Mouse (Mus musculus): ENCODE measurements around the gene Stpg4.

The Stpg4 gene

GRCm38 (mm10) chr17:87427511-87427910, at the start of gene Stpg4:
Gene Stpg4 (minus strand): TSS chr17:87427741.
- no peak for DNase-seq (ENCODE audit: low read depth, low spot score)

- no peak for DNase-seq (ENCODE audit: low read depth, low spot score)
Observed at GRCm38 (mm10) chr17:87475356-87475755, 47.8 kb upstream of the Stpg4 start.

- DNase-seq (ENCODE audit: low read depth, low spot score), result no peak
Observed at GRCm38 (mm10) chr17:87474501-87474795, 46.9 kb upstream of the Stpg4 start.

GRCm38 (mm10) chr17:87473736-87474500, 46.4 kb upstream of the Stpg4 start:
- no peak for DNase-seq (ENCODE audit: low read depth, low spot score)

GRCm38 (mm10) chr17:87473441-87473735, 45.8 kb upstream of the Stpg4 start:
- DNase-seq (ENCODE audit: low read depth, low spot score), result no peak

- no peak for DNase-seq (ENCODE audit: low read depth, low spot score)
Observed at GRCm38 (mm10) chr17:87472879-87473278, 45.3 kb upstream of the Stpg4 start.

GRCm38 (mm10) chr17:87471661-87472060, 44.1 kb upstream of the Stpg4 start:
- no peak for DNase-seq (ENCODE audit: low read depth, low spot score)

- DNase-seq (ENCODE audit: low read depth, low spot score), result no peak
Observed at GRCm38 (mm10) chr17:87470797-87471196, 43.3 kb upstream of the Stpg4 start.

- DNase-seq (ENCODE audit: low read depth, low spot score), result no peak
Observed at GRCm38 (mm10) chr17:87470282-87470681, 42.7 kb upstream of the Stpg4 start.

GRCm38 (mm10) chr17:87469428-87469827, 41.9 kb upstream of the Stpg4 start:
- DNase-seq (ENCODE audit: low read depth, low spot score), result no peak

- DNase-seq (ENCODE audit: low read depth, low spot score), result no peak
Observed at GRCm38 (mm10) chr17:87468616-87469015, 41.1 kb upstream of the Stpg4 start.

GRCm38 (mm10) chr17:87461499-87461896, 34.0 kb upstream of the Stpg4 start:
- DNase-seq (ENCODE audit: low read depth, low spot score), result no peak

- DNase-seq (ENCODE audit: low read depth, low spot score), result no peak
Observed at GRCm38 (mm10) chr17:87460669-87461498, 33.3 kb upstream of the Stpg4 start.

GRCm38 (mm10) chr17:87459750-87460668, 32.5 kb upstream of the Stpg4 start:
- no peak for DNase-seq (ENCODE audit: low read depth, low spot score)

- no peak for DNase-seq (ENCODE audit: low read depth, low spot score)
Observed at GRCm38 (mm10) chr17:87458911-87459749, 31.6 kb upstream of the Stpg4 start.

- no peak for DNase-seq (ENCODE audit: low read depth, low spot score)
Observed at GRCm38 (mm10) chr17:87457961-87458360, 30.4 kb upstream of the Stpg4 start.

- no peak for DNase-seq (ENCODE audit: low read depth, low spot score)
Observed at GRCm38 (mm10) chr17:87454121-87454520, 26.6 kb upstream of the Stpg4 start.

- no peak for DNase-seq (ENCODE audit: low read depth, low spot score)
Observed at GRCm38 (mm10) chr17:87453336-87453735, 25.8 kb upstream of the Stpg4 start.

- no peak for DNase-seq (ENCODE audit: low read depth, low spot score)
Observed at GRCm38 (mm10) chr17:87448881-87449280, 21.3 kb upstream of the Stpg4 start.

- no peak for DNase-seq (ENCODE audit: low read depth, low spot score)
Observed at GRCm38 (mm10) chr17:87448339-87448738, 20.8 kb upstream of the Stpg4 start.

GRCm38 (mm10) chr17:87447612-87448200, 20.2 kb upstream of the Stpg4 start:
- no peak for DNase-seq (ENCODE audit: low read depth, low spot score)
